Mouse (Mus musculus) limb, embryonic 15.5 days (tissue): Measurements from ENCODE around the gene Smyd2. TPM values are rescaled to one million over a fixed set of nuclear protein-coding genes. Genes with fewer than 3 reads are reported as not detected.
A peak's percentile ranks its signal among the peaks of the same experiment; 100 is the strongest.

ENCODE experiments used
- ATAC-seq: fragments of 200-750 bp; cut with Nextera tagmentation; 2 replicates; pipeline ENCODE4 v1.8.0; 2017; ENCODE audit warnings: low read depth, moderate TSS enrichment; ENCODE audit not compliant: insufficient number of reproducible peaks, low FRiP score, low TSS enrichment
- H3K27ac ChIP-seq: fragments of 300-500 bp; sonication (generic); 2 replicates; pipeline ENCODE4 v1.5.1; 2015; ENCODE audit warnings: moderate library complexity, mild to moderate bottlenecking, inconsistent platforms
- H3K27me3 ChIP-seq: fragments of 300-500 bp; sonication (generic); 2 replicates; pipeline ENCODE4 v1.6.1; 2015; ENCODE audit warnings: inconsistent platforms
- H3K36me3 ChIP-seq: fragments of 300-500 bp; sonication (generic); 2 replicates; pipeline ENCODE4 v1.6.1; 2015; ENCODE audit warnings: inconsistent platforms
- H3K4me1 ChIP-seq: fragments of 300-500 bp; sonication (generic); 2 replicates; pipeline ENCODE4 v1.6.1; 2015; ENCODE audit warnings: inconsistent platforms
- H3K4me2 ChIP-seq: fragments of 300-500 bp; sonication (generic); 2 replicates; pipeline ENCODE4 v1.6.1; 2015; ENCODE audit warnings: mild to moderate bottlenecking, inconsistent platforms
- H3K4me3 ChIP-seq: fragments of 300-500 bp; sonication (generic); 2 replicates; pipeline ENCODE4 v1.5.1; 2015; ENCODE audit warnings: mild to moderate bottlenecking, inconsistent platforms
- H3K9ac ChIP-seq: fragments of 300-500 bp; sonication (generic); 2 replicates; pipeline ENCODE4 v1.6.1; 2015; ENCODE audit warnings: inconsistent platforms
- H3K9me3 ChIP-seq: fragments of 300-500 bp; sonication (generic); 2 replicates; pipeline ENCODE4 v1.6.1; 2016; ENCODE audit warnings: inconsistent platforms
- WGBS: fragments of 180-500 bp; shearing (Covaris S2); methylation state at CpG from one replicate; pipeline ENCODE4 v1.1.7; 2015; 5-methylcytosine and 5-hydroxymethylcytosine counted together
- polyA plus RNA-seq: library from polyadenylated mRNA; unstranded; fragments of >200 nt; fragmentation: Nextera tagmentation; extraction: Ambion mirVana; gene quantifications from 2 replicates; pipeline ENCODE4 v1.2.1, GENCODE M21; 2015

Smyd2 gene
- polyA plus RNA-seq, 1 experiment from 2014 or later = 84.2 TPM

DNA sequence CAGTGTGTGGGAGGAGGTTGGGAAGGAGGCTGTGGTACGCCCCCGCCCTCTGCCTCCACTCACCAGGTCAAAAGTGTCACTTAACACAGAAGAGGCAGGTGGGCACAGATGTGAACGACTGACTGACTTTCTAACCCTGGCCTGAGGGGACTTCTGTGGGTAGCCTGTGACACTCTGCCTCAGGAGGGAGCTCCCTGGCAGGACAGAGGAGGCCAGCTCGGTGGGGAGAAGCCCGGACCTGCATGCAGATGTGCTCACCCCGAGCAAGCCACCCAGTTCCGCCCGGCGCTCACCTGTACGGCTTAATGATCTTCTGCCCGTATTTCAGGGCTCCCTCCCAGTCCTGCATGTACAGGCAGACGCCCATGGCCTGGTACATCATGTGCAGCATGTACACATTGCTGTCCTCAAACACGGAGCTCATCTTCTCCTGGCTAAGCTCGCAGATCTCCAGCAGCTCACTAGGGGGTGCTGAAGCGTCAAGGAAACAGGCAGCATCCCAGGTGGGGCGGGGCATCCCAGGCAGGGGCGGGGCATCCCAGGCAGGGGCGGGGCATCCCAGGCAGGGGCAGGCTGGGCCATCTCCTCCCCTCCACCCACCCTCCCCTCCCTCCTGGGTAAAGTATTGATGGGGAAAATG lies 38.5 kb downstream of the Smyd2 start:
- no peak for ATAC-seq
- H3K27ac ChIP-seq = no peak overlapping the region

DNA sequence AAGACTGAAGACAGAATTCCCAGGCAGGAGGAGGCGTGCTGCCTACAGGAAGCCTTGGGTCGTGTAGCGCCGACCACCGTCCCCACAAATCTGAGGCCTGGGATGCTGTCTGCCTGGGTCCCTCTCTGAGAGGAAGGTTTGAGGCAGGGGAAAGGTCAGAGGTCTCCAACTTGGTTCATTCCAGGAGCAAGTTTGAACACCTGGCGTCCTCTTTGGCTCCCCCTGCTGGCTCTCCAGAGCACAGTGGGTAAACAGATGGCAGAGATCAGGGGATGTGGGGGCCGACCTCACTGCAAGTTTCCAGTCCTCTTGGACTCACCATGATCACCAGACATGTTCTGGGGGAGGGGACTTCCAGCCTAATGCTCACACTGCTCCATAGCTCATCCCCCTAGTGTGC lies 39.3 kb downstream of the Smyd2 start:
- Histone ChIP-seq H3K9me3 (no peaks in the 10 kb centered on the region), H3K4me3 (no peak overlapping the region), H3K9ac (no peak overlapping the region), H3K27me3 (no peaks in the 10 kb centered on the region), H3K27ac (no peak overlapping the region), H3K4me1 (peaks cover 23% of the 10 kb centered on the region), H3K4me2 (no peak overlapping the region), H3K36me3 (peaks cover 21% of the 10 kb centered on the region)
- ATAC-seq = no peak
- WGBS = 58% methylated on average over 7 of the region's 7 CpGs

More for the DNA sequence above, 38.5 kb downstream of the Smyd2 start:
- H3K9me3 ChIP-seq = no peaks in the 10 kb centered on the region
- 45% methylated on average over 18 of the region's 18 CpGs for WGBS
- no peak overlapping the region for H3K4me3 ChIP-seq
- H3K9ac ChIP-seq = no peak overlapping the region
- H3K4me1 ChIP-seq = peaks cover 23% of the 10 kb centered on the region
- no peak overlapping the region for H3K4me2 ChIP-seq
- H3K36me3 ChIP-seq = peaks cover 28% of the 10 kb centered on the region
- no peaks in the 10 kb centered on the region for H3K27me3 ChIP-seq

DNA sequence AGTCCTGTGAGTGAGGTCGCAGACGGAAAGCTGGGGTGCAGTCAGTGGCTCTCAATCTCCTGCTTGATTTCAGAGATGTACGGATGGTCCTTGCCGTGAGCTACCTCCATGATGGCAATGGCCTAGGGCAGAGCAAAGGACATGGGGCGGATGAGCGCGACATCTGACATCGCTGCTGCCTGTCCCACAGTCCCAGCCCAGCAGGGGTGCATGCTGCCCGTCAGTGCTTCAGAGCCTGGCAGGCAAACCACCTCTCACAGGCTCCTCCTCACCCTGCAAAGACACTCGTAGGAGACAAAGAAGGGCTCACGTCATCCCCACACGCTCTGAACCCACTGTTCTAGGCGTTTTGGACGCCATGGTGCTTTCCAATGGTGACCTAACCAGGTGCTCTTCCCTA lies 41.4 kb downstream of the Smyd2 start:
- H3K27ac ChIP-seq = no peak overlapping the region
- H3K27me3 ChIP-seq = no peaks in the 10 kb centered on the region
- no peak overlapping the region for H3K4me2 ChIP-seq
- 82% methylated on average over 14 of the region's 14 CpGs for whole genome bisulfite sequencing
- no peak overlapping the region for H3K4me3 ChIP-seq
- no peak for ATAC-seq
- H3K9ac ChIP-seq = no peak overlapping the region
- peaks cover 30% of the 10 kb centered on the region for H3K4me1 ChIP-seq
- H3K36me3 ChIP-seq = peaks cover 15% of the 10 kb centered on the region; the same call in 1 of the 2 replicates
- H3K9me3 ChIP-seq = no peaks in the 10 kb centered on the region

DNA sequence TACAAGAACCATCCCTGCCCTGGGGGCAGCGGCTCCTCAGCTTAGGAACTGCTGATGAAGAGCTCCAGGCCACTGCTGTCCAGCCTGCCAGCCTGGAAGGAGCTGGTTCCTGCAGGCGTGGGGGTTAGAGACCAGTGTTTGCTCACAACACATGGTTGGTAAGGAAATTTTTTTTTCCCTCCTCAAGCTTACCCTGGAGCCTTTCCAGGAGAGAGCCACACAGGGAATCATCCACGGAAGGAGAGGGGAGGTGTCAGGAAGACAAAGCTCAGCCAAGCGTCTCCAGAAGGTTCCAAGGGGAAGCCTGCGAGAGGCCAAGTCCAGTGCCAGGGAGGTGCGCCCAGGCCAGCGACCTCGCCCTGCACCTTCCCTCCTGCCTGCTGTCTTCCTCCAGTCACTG lies 42.2 kb downstream of the Smyd2 start:
- Histone ChIP-seq H3K4me2 (no peak overlapping the region), H3K27me3 (no peaks in the 10 kb centered on the region), H3K36me3 (peaks cover 10% of the 10 kb centered on the region; the same call in 1 of the 2 replicates), H3K27ac (peak overlapping the region; percentile 65), H3K9ac (no peak overlapping the region), H3K9me3 (no peaks in the 10 kb centered on the region), H3K4me3 (no peak overlapping the region), H3K4me1 (peaks cover 38% of the 10 kb centered on the region)
- WGBS = 64% methylated on average over 8 of the region's 8 CpGs
- ATAC-seq = no peak

DNA sequence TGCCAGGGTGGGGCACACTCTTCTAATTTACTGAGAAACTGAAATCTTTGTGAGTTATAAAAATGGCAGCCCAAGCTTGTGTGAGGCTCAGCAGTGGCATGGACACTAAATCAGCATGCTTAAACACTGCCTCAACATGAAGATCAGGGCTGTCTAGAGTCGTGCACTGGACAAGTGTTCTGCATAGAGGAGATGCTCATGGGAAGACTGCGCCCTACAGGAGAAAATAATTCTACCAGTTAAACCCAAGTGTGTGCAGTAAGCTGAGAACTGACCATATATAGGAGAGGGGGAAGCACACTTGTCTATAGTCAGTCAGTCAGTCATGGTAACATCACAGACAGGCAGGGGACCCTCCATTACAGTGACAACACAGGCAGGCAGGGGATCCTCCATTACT lies 43.0 kb downstream of the Smyd2 start:
- no peak for ATAC-seq
- Histone ChIP-seq H3K27ac (peak overlapping the region; percentile 65), H3K27me3 (no peaks in the 10 kb centered on the region), H3K4me1 (peaks cover 46% of the 10 kb centered on the region), H3K36me3 (peaks cover 9% of the 10 kb centered on the region; the same call in 1 of the 2 replicates), H3K4me3 (no peak overlapping the region), H3K9ac (no peak overlapping the region), H3K4me2 (no peak overlapping the region), H3K9me3 (no peaks in the 10 kb centered on the region)
- WGBS = 50% methylated on average over 2 of the region's 2 CpGs

DNA sequence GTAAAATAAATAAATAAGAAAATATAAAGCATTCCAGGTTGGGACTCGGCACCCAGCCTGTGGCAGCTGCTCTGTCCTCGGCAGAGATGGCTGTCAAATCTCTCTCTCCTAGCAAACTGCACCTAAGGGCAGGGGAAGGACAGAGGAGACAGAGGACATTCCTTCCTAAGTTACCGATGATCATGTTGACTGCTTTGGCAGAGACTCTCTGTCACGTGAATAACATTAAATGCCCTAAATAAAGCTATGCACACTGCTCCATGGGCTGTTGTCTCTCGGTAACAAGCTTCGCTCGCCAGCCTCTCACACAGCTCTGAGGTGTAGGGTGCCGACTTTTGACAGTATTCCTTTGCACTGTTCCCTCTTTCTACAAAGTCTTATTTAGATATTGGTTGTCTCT lies 46.0 kb downstream of the Smyd2 start:
- H3K4me3 ChIP-seq = no peak overlapping the region
- H3K9ac ChIP-seq = no peak overlapping the region
- peaks cover 45% of the 10 kb centered on the region for H3K4me1 ChIP-seq
- H3K27me3 ChIP-seq = no peaks in the 10 kb centered on the region
- no peaks in the 10 kb centered on the region for H3K9me3 ChIP-seq
- no peak overlapping the region for H3K27ac ChIP-seq
- WGBS = 52% methylated on average over 8 of the region's 8 CpGs
- no peak overlapping the region for H3K4me2 ChIP-seq
- peaks cover 34% of the 10 kb centered on the region; the same call in 1 of the 2 replicates for H3K36me3 ChIP-seq
- no peak for ATAC-seq

DNA sequence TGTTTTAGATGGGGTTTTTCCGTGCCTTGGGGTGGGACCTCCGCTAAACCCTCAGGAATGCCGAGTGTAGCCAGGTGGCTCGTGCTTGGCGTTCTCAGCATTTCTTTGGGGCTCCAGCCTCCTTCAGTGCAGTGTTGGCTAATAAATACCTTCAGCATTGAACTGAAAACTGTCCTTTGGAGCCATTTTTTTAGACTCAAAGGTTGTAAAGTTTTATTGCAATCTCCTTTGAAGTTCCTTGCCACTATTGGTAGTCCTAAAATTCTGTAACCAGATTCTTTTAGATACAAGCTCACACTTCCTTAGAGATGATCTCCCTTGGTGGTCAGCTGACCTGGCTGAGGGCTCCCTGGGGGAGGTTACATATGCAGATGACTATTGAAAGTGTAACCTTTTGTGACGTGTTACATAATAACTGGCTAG lies 46.7 kb downstream of the Smyd2 start:
- Histone ChIP-seq H3K4me1 (peaks cover 41% of the 10 kb centered on the region), H3K9ac (no peak overlapping the region), H3K9me3 (no peaks in the 10 kb centered on the region), H3K4me3 (no peak overlapping the region), H3K27me3 (no peaks in the 10 kb centered on the region), H3K4me2 (no peak overlapping the region), H3K27ac (no peak overlapping the region), H3K36me3 (peaks cover 37% of the 10 kb centered on the region)
- 10% methylated on average over 6 of the region's 6 CpGs for WGBS
- ATAC-seq = no peak

DNA sequence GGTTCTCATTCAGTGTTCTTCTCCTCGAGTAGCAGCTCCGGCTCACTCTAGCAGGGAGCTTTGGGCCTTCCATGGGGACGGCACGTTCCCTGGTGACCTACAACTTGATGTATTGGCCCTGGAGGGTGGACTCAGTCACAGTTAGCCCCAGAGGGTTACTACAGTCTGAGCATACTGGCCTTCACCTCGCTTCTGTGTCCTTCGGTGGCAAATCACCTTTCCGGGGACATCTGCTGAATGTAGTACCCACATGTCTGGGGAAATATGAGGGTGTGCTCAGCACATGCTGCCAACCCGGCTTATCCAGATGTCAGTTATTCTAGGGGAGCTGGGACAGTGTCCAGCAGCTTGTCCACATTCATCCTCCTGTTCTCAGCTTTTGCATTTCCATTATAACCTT lies 48.6 kb downstream of the Smyd2 start:
- H3K36me3 ChIP-seq = peaks cover 45% of the 10 kb centered on the region
- no peak overlapping the region for H3K4me2 ChIP-seq
- H3K4me3 ChIP-seq = no peak overlapping the region
- no peaks in the 10 kb centered on the region for H3K9me3 ChIP-seq
- no peak; the same call in 1 of the 2 replicates for ATAC-seq
- H3K9ac ChIP-seq = no peak overlapping the region
- no peak overlapping the region for H3K27ac ChIP-seq
- no peaks in the 10 kb centered on the region for H3K27me3 ChIP-seq
- peaks cover 31% of the 10 kb centered on the region for H3K4me1 ChIP-seq
- WGBS = 73% methylated on average over 8 of the region's 8 CpGs

DNA sequence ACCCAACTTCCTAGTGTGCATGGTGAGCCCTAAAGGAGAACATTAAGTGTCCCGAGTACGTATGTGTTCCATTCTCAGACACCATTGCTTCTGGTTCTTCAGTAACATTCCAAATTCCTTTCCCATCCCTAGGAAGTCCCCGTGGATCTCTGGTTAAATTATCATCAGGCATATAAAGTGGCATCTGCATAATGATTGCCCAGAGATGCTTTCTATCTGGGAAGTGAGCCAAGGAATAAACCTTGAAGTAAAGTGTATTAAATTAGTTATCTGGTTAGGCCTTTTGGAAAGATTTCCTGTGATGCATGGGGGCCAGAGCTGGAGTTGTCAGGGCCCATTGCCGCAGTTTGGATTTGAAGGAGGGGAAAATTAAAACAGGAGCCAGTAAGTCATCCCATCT lies 50.1 kb downstream of the Smyd2 start:
- WGBS = 64% methylated on average over 4 of the region's 4 CpGs
- Histone ChIP-seq H3K27me3 (no peaks in the 10 kb centered on the region), H3K27ac (no peak overlapping the region), H3K4me2 (no peak overlapping the region), H3K9me3 (no peaks in the 10 kb centered on the region), H3K4me3 (no peak overlapping the region), H3K4me1 (peaks cover 35% of the 10 kb centered on the region), H3K9ac (no peak overlapping the region), H3K36me3 (peaks cover 46% of the 10 kb centered on the region)
- no peak for ATAC-seq

DNA sequence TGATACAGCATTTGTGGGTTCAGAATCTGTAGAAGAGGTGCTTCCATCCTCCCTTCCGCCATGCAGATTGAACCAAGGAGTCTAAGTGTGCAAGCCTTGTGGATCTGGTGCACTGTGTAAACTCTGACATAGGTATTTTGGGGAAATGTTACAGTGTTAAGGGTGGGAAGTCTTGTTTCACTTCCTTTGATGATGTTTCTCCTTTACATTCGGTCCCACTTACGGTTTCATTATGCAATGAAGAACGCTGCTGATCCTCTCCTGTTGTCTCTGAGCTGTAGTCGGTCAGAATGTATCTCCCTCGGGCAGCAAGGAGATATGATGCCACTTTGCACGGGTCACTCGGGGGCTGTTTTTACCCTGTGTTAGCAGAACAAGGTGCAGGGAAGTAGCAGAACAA lies 50.5 kb downstream of the Smyd2 start:
- WGBS = 90% methylated on average over 8 of the region's 8 CpGs
- Histone ChIP-seq H3K4me3 (no peak overlapping the region), H3K4me2 (no peak overlapping the region), H3K27me3 (no peaks in the 10 kb centered on the region), H3K9me3 (no peaks in the 10 kb centered on the region), H3K4me1 (peaks cover 37% of the 10 kb centered on the region), H3K27ac (no peak overlapping the region), H3K36me3 (peaks cover 50% of the 10 kb centered on the region), H3K9ac (no peak overlapping the region)
- ATAC-seq = no peak

DNA sequence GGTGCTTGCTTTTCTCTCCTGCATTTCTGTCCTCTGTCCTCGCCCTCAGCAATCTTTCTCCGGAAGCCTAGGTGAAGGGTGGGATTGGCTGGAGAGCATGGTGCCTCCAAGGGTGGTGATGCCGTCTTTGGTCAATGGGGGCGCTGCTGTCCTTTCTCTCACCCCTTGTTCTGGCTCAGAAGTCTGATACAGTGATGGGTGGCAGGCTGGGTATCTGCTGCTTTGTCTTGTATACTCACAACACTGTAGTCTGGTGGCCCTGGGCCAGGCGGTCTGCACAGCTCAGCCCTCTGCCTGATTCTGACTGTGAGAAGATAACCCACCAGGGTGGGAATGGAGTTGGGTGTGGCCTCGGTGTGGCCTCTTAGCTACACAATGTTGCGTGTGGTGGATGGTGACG lies 51.6 kb downstream of the Smyd2 start:
- Histone ChIP-seq H3K4me3 (no peak overlapping the region), H3K9ac (no peak overlapping the region), H3K36me3 (peaks cover 57% of the 10 kb centered on the region), H3K27ac (no peak overlapping the region), H3K9me3 (no peaks in the 10 kb centered on the region), H3K4me1 (peaks cover 30% of the 10 kb centered on the region), H3K4me2 (no peak overlapping the region), H3K27me3 (no peaks in the 10 kb centered on the region)
- ATAC-seq = no peak
- 81% methylated on average over 8 of the region's 8 CpGs for WGBS

DNA sequence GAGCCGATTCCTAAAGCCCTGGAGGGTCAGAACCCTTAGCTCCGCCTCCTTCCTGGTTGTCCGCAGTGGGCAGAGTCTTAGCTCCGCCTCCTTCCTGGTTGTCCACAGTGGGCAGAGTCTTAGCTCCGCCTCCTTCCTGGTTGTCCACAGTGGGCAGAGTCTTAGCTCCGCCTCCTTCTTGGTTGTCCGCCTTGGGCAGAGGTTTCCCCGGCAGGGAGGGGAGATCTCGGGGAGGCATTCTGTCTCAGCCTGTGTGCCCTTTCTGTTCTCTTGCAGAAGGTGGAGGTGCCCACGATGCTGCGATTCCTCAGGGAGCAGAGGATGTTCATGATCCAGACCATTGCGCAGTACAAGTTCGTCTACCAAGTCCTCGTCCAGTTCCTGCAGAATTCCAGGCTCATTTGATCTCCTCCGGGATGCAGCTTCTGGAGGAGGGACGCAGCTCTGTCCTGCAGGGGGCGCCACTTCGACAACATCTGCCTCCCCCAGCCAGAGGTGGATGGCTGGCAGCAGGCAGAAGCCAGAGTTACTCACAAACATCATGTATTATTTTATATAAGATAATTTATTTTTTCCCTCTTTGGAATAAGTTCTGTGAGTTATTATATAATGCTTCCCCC lies 52.4 kb downstream of the Smyd2 start:
- H3K9ac ChIP-seq = no peak overlapping the region
- H3K36me3 ChIP-seq = peaks cover 65% of the 10 kb centered on the region
- no peaks in the 10 kb centered on the region for H3K9me3 ChIP-seq
- no peaks in the 10 kb centered on the region for H3K27me3 ChIP-seq
- no peak for ATAC-seq
- H3K4me3 ChIP-seq = no peak overlapping the region
- H3K27ac ChIP-seq = no peak overlapping the region
- peaks cover 22% of the 10 kb centered on the region for H3K4me1 ChIP-seq
- 93% methylated on average over 18 of the region's 18 CpGs for WGBS
- no peak overlapping the region for H3K4me2 ChIP-seq
